Mouse (Mus musculus): ENCODE data around the gene Pde3b.
A peak's percentile ranks its signal among the peaks of the same experiment; 100 is the strongest.

- TF ChIP-seq CTCF (IDR thresholded peaks at IDR 0.05; ENCODE audit: low read depth), result peak; percentile 33; the same call in 1 of the 2 replicates
- TF ChIP-seq EP300 (IDR thresholded peaks at IDR 0.05; ENCODE audit: low read depth), result no peak
Observed at GRCm38 (mm10) chr7:114562531-114563241, 147.6 kb downstream of the Pde3b start, which contains the start of gene Cyp2r1.
